Mouse (Mus musculus): ENCODE measurements at regions not wholly inside any gene's neighbourhood (a gene's known extent, or its start where the extent isn't known, plus 50 kb on each side); places are given as distances from the start of the nearest gene placed in this dataset.
"Not testable (repeated sequence)": the region's sequence is repeated elsewhere in the genome, so short reads cannot be mapped to it uniquely, and the experiment has no call there.

DNA sequence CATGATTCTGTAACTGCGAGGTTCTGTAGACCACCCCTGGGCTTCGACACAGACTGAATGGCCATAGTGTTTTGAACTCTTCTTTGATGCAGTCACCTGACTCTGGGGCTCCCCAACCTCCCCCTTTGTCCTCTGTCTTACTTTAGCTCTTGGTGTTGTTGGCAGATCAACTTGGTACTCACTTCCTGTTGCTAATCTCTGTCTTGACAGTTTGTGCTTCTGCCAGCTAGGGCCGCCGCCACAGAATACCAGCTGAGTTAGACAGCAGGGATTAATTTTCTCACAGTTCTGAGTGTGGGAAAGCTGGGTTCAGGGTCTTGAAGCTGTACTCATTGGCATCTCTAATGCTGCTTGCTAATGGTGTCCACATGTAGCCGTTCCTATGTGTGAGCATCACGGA is 125.6 kb downstream of the Gm11077 start:
- Histone ChIP-seq H3K4me2 (ENCODE audit: low read depth) (no peak overlapping the region), H3K27me3 (ENCODE audit: control insufficient read depth, insufficient read depth, low read length) (no peaks in the 10 kb centered on the region), H3K36me3 (ENCODE audit: control insufficient read depth, insufficient read depth, low read length) (no peaks in the 10 kb centered on the region), H3K4me1 (ENCODE audit: control insufficient read depth, insufficient read depth, low read length) (no peaks in the 10 kb centered on the region), H3K9me3 (ENCODE audit: control insufficient read depth, low read length) (no peaks in the 10 kb centered on the region), H3K27ac (ENCODE audit: low read depth, low read length) (no peak overlapping the region), H3K9ac (ENCODE audit: low read length) (no peak overlapping the region), H3K4me3 (ENCODE audit: low read depth, low read length) (no peak overlapping the region)
- DNase-seq (ENCODE audit: low spot score) (no peak), ATAC-seq (ENCODE audit: insufficient read depth, low FRiP score, low TSS enrichment) (no peak)
- 72% methylated on average over 6 of the region's 6 CpGs for WGBS

DNA sequence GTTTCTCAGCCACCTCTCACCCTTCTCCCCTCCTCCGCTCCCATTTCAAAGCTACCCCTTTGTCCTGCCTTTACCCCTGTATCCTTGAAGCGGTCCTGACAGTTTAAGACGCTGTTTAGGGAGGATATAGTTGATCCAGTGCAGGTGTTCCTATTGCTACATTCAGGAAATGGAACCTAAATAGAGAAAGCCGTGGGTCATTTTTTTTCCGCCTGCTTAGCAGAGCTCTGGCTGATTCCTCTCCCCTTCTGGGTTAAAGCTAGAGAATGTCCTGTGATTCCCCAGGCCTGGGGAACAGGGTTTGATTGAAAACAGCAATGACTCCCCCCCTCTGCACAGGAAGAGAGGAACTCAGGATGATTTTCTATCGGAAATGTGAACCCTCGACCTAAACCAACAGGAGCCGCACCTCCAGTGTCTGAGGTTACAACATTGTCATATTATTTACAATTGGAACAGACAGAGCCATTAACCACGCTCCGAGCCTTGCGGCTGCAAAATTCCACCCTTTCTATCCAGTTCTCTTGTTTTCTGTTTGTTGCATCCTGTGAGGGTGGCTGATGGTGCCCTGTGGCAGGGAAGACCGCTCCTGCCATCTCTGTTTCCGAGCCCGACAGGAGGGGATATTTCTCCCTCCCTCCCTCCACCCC is 127.5 kb downstream of the Gm11077 start:
- peak overlapping the region; percentile 14 for H3K4me3 ChIP-seq (ENCODE audit: low read depth, low read length)
- ATAC-seq (ENCODE audit: insufficient read depth, low FRiP score, low TSS enrichment) (0 out of 2 replicates have a peak, but pooled peaks have one; percentile 43), DNase-seq (ENCODE audit: low spot score) (peak; percentile 40)
- no peak overlapping the region for H3K27ac ChIP-seq (ENCODE audit: low read depth, low read length)
- H3K27me3 ChIP-seq (ENCODE audit: control insufficient read depth, insufficient read depth, low read length): no peaks in the 10 kb centered on the region
- H3K9ac ChIP-seq (ENCODE audit: low read length): peak overlapping the region; percentile 39
- peak overlapping the region; percentile 49 for H3K4me2 ChIP-seq (ENCODE audit: low read depth)
- no peaks in the 10 kb centered on the region for H3K4me1 ChIP-seq (ENCODE audit: control insufficient read depth, insufficient read depth, low read length)
- no peaks in the 10 kb centered on the region for H3K9me3 ChIP-seq (ENCODE audit: control insufficient read depth, low read length)
- WGBS: 18% methylated on average over 14 of the region's 14 CpGs
- H3K36me3 ChIP-seq (ENCODE audit: control insufficient read depth, insufficient read depth, low read length): no peaks in the 10 kb centered on the region

DNA sequence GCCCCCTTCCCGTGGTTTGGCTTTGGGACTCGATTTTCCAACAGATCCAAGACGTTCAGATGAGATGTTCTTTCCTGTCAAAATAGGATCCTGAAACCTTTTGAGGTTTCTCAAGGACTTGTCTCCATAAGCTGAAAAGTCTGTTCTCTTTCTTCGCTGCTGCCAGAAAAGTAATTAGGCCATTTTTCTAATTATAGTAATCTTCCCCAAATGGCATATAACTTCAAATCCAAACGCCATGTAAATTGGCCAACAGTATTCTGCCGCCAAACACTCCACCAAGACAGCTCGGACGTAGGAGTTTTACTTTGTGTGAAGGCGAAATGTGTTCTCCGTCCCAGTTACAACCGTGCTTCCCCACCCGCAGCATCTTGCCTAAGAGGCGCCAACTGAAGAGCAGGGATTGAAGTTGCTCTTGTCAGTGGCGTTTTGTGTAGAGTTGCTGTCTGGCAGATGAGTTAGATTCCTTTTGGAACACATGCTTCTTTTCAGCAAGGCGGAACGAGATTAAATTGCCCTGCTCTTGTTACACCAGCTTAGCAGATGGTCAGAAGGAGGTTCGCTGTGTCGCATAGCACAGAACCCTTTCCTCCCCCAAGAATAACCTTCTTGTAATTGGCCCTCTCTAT is 128.1 kb downstream of the Gm11077 start:
- Histone ChIP-seq H3K27me3 (ENCODE audit: control insufficient read depth, insufficient read depth, low read length) (no peaks in the 10 kb centered on the region), H3K4me3 (ENCODE audit: low read depth, low read length) (peak overlapping the region; percentile 14), H3K4me2 (ENCODE audit: low read depth) (peak overlapping the region; percentile 49), H3K9me3 (ENCODE audit: control insufficient read depth, low read length) (no peaks in the 10 kb centered on the region), H3K27ac (ENCODE audit: low read depth, low read length) (0 out of 2 replicates have a peak overlapping the region, but pooled peaks have one; percentile 10), H3K9ac (ENCODE audit: low read length) (peak overlapping the region; percentile 39), H3K36me3 (ENCODE audit: control insufficient read depth, insufficient read depth, low read length) (no peaks in the 10 kb centered on the region), H3K4me1 (ENCODE audit: control insufficient read depth, insufficient read depth, low read length) (no peaks in the 10 kb centered on the region)
- ATAC-seq (ENCODE audit: insufficient read depth, low FRiP score, low TSS enrichment): peak; percentile 41; the same call in 1 of the 2 replicates
- WGBS: 19% methylated on average over 18 of the region's 18 CpGs
- DNase-seq (ENCODE audit: low spot score): peak; percentile 33

DNA sequence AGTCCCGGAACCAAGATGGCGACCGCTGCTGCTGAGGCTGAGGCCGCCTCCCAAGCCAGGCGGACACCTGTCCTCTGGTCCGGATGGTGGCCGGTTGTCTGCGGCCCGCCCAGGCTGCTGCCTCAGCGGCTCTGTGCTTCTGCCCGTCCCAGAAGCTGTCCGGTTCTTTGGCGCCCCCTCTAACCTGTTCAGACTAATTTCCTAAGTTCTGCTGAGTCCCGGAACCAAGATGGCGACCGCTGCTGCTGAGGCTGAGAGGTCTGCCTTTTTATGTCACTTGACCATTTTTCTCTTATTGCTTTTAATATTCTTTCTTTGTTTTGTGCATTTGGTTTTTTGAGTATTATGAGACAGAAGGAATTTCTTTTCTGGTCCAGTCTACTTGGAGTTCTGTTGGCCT is 140.4 kb downstream of the Gm11077 start:
- not testable (repeated sequence) for H3K4me2 ChIP-seq (ENCODE audit: low read depth); ATAC-seq (ENCODE audit: insufficient read depth, low FRiP score, low TSS enrichment); H3K9ac ChIP-seq (ENCODE audit: low read length); H3K36me3 ChIP-seq (ENCODE audit: control insufficient read depth, insufficient read depth, low read length); H3K4me1 ChIP-seq (ENCODE audit: control insufficient read depth, insufficient read depth, low read length); DNase-seq (ENCODE audit: low spot score); H3K27me3 ChIP-seq (ENCODE audit: control insufficient read depth, insufficient read depth, low read length); H3K9me3 ChIP-seq (ENCODE audit: control insufficient read depth, low read length); H3K4me3 ChIP-seq (ENCODE audit: low read depth, low read length); H3K27ac ChIP-seq (ENCODE audit: low read depth, low read length)
- 95% methylated on average over 7 of the region's 16 CpGs for WGBS

DNA sequence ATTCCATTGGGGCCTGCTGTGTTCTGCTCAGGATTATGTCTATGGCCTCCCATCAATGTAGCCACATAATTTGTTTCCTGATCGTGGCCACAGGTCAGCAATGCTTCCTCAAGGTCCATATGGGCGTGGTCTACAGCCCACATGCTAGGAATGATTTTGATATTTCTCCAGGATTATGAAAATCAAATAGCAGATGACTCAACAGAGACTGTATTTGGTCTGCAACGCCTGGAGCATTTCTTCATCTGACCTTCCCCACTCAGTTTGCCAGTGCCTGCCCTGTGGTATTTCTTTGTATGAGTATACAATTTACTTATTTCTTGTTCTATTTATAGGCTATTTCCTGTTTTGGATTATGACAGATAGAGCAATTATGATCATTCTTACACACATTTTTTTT is 145.7 kb downstream of the Gm11077 start:
- no peak overlapping the region for H3K27ac ChIP-seq (ENCODE audit: low read depth, low read length)
- H3K36me3 ChIP-seq (ENCODE audit: control insufficient read depth, insufficient read depth, low read length): no peaks in the 10 kb centered on the region
- H3K9ac ChIP-seq (ENCODE audit: low read length): no peak overlapping the region
- ATAC-seq (ENCODE audit: insufficient read depth, low FRiP score, low TSS enrichment) (no peak), DNase-seq (ENCODE audit: low spot score) (no peak)
- 73% methylated on average over 3 of the region's 3 CpGs for WGBS
- H3K4me1 ChIP-seq (ENCODE audit: control insufficient read depth, insufficient read depth, low read length): no peaks in the 10 kb centered on the region
- H3K4me2 ChIP-seq (ENCODE audit: low read depth): no peak overlapping the region
- no peaks in the 10 kb centered on the region for H3K27me3 ChIP-seq (ENCODE audit: control insufficient read depth, insufficient read depth, low read length)
- H3K4me3 ChIP-seq (ENCODE audit: low read depth, low read length): no peak overlapping the region
- H3K9me3 ChIP-seq (ENCODE audit: control insufficient read depth, low read length): no peaks in the 10 kb centered on the region

DNA sequence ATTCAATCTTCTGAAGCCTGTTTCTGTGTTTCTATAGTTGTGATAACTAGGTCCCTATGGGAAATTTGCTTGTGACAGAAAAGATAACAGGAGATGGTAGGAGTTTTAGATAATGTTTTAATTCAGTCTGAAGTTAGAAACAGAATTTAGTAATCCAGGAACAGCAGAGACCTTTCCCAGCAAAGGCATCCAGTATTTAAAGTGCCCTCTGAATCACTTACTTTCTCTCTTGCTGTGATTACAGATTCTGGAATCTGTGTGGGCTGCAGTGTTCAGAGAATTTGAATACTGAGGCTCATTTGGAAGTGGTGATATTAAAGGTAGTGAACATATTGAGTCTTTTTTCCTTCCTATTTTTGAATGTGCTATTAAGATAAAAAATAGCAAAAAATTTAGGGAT is 154.6 kb downstream of the Gm11077 start:
- Histone ChIP-seq H3K4me3 (ENCODE audit: low read depth, low read length) (no peak overlapping the region), H3K27me3 (ENCODE audit: control insufficient read depth, insufficient read depth, low read length) (no peaks in the 10 kb centered on the region), H3K9me3 (ENCODE audit: control insufficient read depth, low read length) (no peaks in the 10 kb centered on the region), H3K27ac (ENCODE audit: low read depth, low read length) (no peak overlapping the region), H3K9ac (ENCODE audit: low read length) (no peak overlapping the region), H3K4me2 (ENCODE audit: low read depth) (no peak overlapping the region), H3K4me1 (ENCODE audit: control insufficient read depth, insufficient read depth, low read length) (no peaks in the 10 kb centered on the region), H3K36me3 (ENCODE audit: control insufficient read depth, insufficient read depth, low read length) (no peaks in the 10 kb centered on the region)
- ATAC-seq (ENCODE audit: insufficient read depth, low FRiP score, low TSS enrichment) (no peak), DNase-seq (ENCODE audit: low spot score) (no peak)

DNA sequence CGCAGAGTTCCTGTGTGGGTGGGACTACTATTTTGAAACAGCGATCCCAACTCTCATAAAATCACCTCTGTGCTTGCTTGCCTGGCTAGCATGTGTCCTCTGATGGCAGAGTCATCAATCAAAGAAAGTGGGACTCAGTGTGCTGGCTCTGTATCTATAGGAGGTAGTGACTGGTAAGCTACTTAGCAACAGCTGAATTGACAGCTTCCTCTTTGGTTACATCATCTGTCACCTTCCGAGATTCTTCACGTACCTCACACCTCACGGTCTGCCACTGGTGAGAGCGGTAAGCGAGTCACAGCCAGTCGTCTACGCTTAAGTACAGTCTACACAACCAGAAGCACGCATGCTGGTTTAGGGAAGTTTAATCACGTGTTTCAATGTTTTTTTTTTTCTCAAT is 159.5 kb downstream of the Gm11077 start:
- H3K9ac ChIP-seq (ENCODE audit: low read length): no peak overlapping the region
- H3K4me1 ChIP-seq (ENCODE audit: control insufficient read depth, insufficient read depth, low read length): no peaks in the 10 kb centered on the region
- no peak overlapping the region for H3K27ac ChIP-seq (ENCODE audit: low read depth, low read length)
- no peaks in the 10 kb centered on the region for H3K36me3 ChIP-seq (ENCODE audit: control insufficient read depth, insufficient read depth, low read length)
- H3K27me3 ChIP-seq (ENCODE audit: control insufficient read depth, insufficient read depth, low read length): no peaks in the 10 kb centered on the region
- ATAC-seq (ENCODE audit: insufficient read depth, low FRiP score, low TSS enrichment) (no peak; the same call in 1 of the 2 replicates), DNase-seq (ENCODE audit: low spot score) (peak; percentile 26)
- no peak overlapping the region for H3K4me2 ChIP-seq (ENCODE audit: low read depth)
- no peaks in the 10 kb centered on the region for H3K9me3 ChIP-seq (ENCODE audit: control insufficient read depth, low read length)
- WGBS: 48% methylated on average over 11 of the region's 11 CpGs
- H3K4me3 ChIP-seq (ENCODE audit: low read depth, low read length): no peak overlapping the region

DNA sequence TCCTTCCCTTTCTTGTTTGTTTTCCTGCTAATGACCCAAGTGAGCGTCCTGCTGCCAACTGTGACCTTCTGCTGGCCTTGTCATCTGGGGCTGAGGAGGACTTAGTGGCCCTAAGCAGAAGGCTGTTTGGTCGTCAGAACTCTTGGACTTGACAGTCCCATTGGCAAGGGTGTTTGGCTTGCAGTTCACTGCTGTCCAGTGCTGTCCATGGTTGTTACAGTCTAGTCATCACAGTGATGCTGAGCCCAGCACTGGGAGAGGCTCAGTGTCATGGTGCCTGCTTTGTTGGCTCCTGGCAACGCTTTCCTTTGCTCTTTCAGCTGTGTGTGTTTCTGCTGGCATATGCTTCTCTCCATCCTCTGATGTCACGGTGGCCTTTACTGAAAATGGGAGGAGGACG is 161.0 kb downstream of the Gm11077 start:
- no peaks in the 10 kb centered on the region for H3K27me3 ChIP-seq (ENCODE audit: control insufficient read depth, insufficient read depth, low read length)

DNA sequence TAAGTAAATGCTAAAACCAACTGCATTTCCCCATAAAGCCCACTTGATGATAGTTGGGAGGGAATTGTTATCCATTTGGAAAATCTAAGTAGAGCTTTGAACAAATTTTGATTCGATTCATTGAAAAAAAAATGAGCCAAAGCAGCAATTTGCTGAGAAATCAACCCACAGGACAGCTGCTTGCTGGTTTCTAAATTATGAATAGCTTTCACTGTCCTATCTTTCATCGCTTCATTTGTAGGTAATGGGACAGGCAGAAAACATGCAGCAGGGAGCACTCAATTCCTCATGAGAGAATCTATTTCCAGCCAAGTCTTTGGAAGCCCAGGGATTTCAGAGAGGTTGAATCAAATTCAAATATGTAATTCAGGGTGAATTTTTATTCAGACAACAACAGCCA is 161.5 kb downstream of the Gm11077 start:
- Histone ChIP-seq H3K9ac (ENCODE audit: low read length) (no peak overlapping the region), H3K9me3 (ENCODE audit: control insufficient read depth, low read length) (no peaks in the 10 kb centered on the region), H3K4me3 (ENCODE audit: low read depth, low read length) (no peak overlapping the region), H3K27me3 (ENCODE audit: control insufficient read depth, insufficient read depth, low read length) (no peaks in the 10 kb centered on the region), H3K4me1 (ENCODE audit: control insufficient read depth, insufficient read depth, low read length) (no peaks in the 10 kb centered on the region), H3K36me3 (ENCODE audit: control insufficient read depth, insufficient read depth, low read length) (no peaks in the 10 kb centered on the region), H3K27ac (ENCODE audit: low read depth, low read length) (no peak overlapping the region), H3K4me2 (ENCODE audit: low read depth) (no peak overlapping the region)
- WGBS: 86% methylated on average over 2 of the region's 2 CpGs
- ATAC-seq (ENCODE audit: insufficient read depth, low FRiP score, low TSS enrichment) (no peak), DNase-seq (ENCODE audit: low spot score) (no peak)

More for the DNA sequence above, 161.0 kb downstream of the Gm11077 start:
- Histone ChIP-seq H3K27ac (ENCODE audit: low read depth, low read length) (no peak overlapping the region), H3K9ac (ENCODE audit: low read length) (no peak overlapping the region), H3K36me3 (ENCODE audit: control insufficient read depth, insufficient read depth, low read length) (no peaks in the 10 kb centered on the region), H3K9me3 (ENCODE audit: control insufficient read depth, low read length) (no peaks in the 10 kb centered on the region), H3K4me2 (ENCODE audit: low read depth) (no peak overlapping the region), H3K4me3 (ENCODE audit: low read depth, low read length) (no peak overlapping the region), H3K4me1 (ENCODE audit: control insufficient read depth, insufficient read depth, low read length) (no peaks in the 10 kb centered on the region)
- no peak for ATAC-seq (ENCODE audit: insufficient read depth, low FRiP score, low TSS enrichment)
- WGBS: 61% methylated on average over 5 of the region's 5 CpGs
- no peak for DNase-seq (ENCODE audit: low spot score)
